24 mouse cellular contexts compared by ENCODE assay signal in the genomic region with DNA sequence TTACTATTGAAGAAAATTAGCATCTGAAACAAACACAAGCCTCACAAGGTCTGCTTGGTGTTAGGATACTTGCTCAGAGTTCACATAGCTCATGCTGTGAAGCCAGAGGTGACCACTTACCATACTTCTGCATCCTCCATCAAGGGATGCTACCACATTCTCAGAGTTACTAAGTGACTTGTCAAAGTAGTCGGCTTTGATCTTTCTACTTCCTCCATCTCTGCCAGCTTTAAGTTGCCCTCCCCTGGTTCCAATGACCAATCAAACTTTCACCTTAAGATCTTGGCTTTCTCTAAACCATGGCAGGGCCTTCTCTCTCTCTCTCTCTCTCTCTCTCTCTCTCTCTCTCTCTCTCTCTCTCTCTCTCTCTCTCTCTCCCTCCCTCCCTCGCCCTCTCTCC. TPM values are rescaled to one million over a fixed set of nuclear protein-coding genes. Genes with fewer than 3 reads are reported as not detected.
DNase-seq lines count a peak whose midpoint lies in the region; ATAC-seq and TF ChIP-seq lines count a peak whose summit lies in the region.
"Had no signal": no experiment of that assay in that cellular context is flagged by ENCODE, and none has a peak within 500 bp of the region (broad histone marks: within the 10 kb centered on the region; RNA-seq: fewer than 3 reads in every experiment).

No protein-coding gene starts in this region.

- TF ChIP-seq CTCF in kidney, adult 2 months (conservative IDR thresholded peaks at IDR 0.05; ENCODE audit: insufficient read depth, insufficient read length, low read depth, low read length): no peak

- no peaks in the 10 kb centered on the region for H3K36me3 ChIP-seq in kidney, adult 2 months (ENCODE audit: control insufficient read depth, insufficient read depth, low read length)
- no peaks in the 10 kb centered on the region for H3K36me3 ChIP-seq in forebrain, embryonic 12.5 days (replicated peaks)
- H3K36me3 ChIP-seq: forebrain, embryonic 10.5 days; forebrain, embryonic 15.5 days; hindbrain, embryonic 10.5 days; hindbrain, embryonic 13.5 days had no signal

- no peak overlapping the region for H3K9ac ChIP-seq in forebrain, embryonic 12.5 days
- H3K9ac ChIP-seq: forebrain, embryonic 15.5 days; hindbrain, embryonic 13.5 days had no signal

- ATAC-seq in common myeloid progenitor, adult 5-6 weeks (replicated peaks; ENCODE audit: low read depth, poor library complexity, severe bottlenecking): peak; percentile 20
- peak; percentile 43; the same call in 1 of the 2 replicates for ATAC-seq in megakaryocyte, adult 5-6 weeks (ENCODE audit: poor library complexity, severe bottlenecking)
- ATAC-seq in neutrophil, adult 5-6 weeks (ENCODE audit: extremely low read depth, insufficient number of reproducible peaks, low FRiP score, poor library complexity, severe bottlenecking): peak; percentile 43; the same call in 1 of the 2 replicates
- ATAC-seq in forebrain, embryonic 12.5 days (ENCODE audit: low FRiP score): no peak
- ATAC-seq: forebrain, embryonic 15.5 days; hindbrain, embryonic 16.5 days; inflammation-experienced regulatory T-cells, adult 6 months had no signal

- H3K4me1 ChIP-seq in kidney, adult 2 months (ENCODE audit: control insufficient read depth, insufficient read depth, low read length): no peaks in the 10 kb centered on the region
- no peaks in the 10 kb centered on the region for H3K4me1 ChIP-seq in forebrain, embryonic 12.5 days
- H3K4me1 ChIP-seq: forebrain, embryonic 10.5 days; forebrain, embryonic 15.5 days; hindbrain, embryonic 10.5 days; hindbrain, embryonic 13.5 days had no signal

- no peak overlapping the region for H3K27ac ChIP-seq in kidney, adult 2 months (ENCODE audit: insufficient read depth, low read depth, low read length)
- no peak overlapping the region for H3K27ac ChIP-seq in forebrain, embryonic 12.5 days
- H3K27ac ChIP-seq: forebrain, embryonic 10.5 days; forebrain, embryonic 15.5 days; hindbrain, embryonic 10.5 days; hindbrain, embryonic 13.5 days had no signal

- WGBS in kidney, adult 2 months: 24% methylated on average over 1 of the region's 2 CpGs
- 94% methylated on average over 1 of the region's 2 CpGs for WGBS in forebrain, embryonic 12.5 days

- no peak for TF ChIP-seq POLR2A in kidney, adult 2 months (IDR thresholded peaks at IDR 0.05; ENCODE audit: low read depth, low read length)

- DNase-seq in CD4-positive, CD25-positive, alpha-beta regulatory T cell, adult 2 months (ENCODE audit: low read depth, low spot score): peak; percentile 53
- DNase-seq in kidney, postnatal 4 days: no peak
- DNase-seq in gastrocnemius, adult 8-10 months (ENCODE audit: low spot score in 2 of 2): no peak
- no peak for DNase-seq in kidney, adult 2 months
- DNase-seq: adrenal gland, adult 2 months; adrenal gland, postnatal 14 days; cerebellum, adult 11 months; cerebellum, adult 2 months; cerebellum, adult 9-11 months; cerebellum, postnatal 25 days; gastrocnemius, postnatal 10 days; gastrocnemius, postnatal 36 days; heart, adult 11 months had no signal

- H3K9me3 ChIP-seq in forebrain, embryonic 12.5 days: no peaks in the 10 kb centered on the region
- H3K9me3 ChIP-seq: forebrain, embryonic 10.5 days; forebrain, embryonic 15.5 days; hindbrain, embryonic 10.5 days; hindbrain, embryonic 13.5 days had no signal

- H3K4me3 ChIP-seq in kidney, adult 2 months (ENCODE audit: insufficient read depth, low read depth, low read length): no peak overlapping the region
- no peak overlapping the region for H3K4me3 ChIP-seq in forebrain, embryonic 12.5 days (replicated peaks)
- H3K4me3 ChIP-seq: forebrain, embryonic 10.5 days; forebrain, embryonic 15.5 days; hindbrain, embryonic 10.5 days; hindbrain, embryonic 13.5 days had no signal

- H3K4me2 ChIP-seq in forebrain, embryonic 12.5 days: no peak overlapping the region
- H3K4me2 ChIP-seq: forebrain, embryonic 15.5 days; heart, embryonic 11.5 days; hindbrain, embryonic 13.5 days had no signal

- H3K27me3 ChIP-seq in kidney, adult 2 months (replicated peaks; ENCODE audit: control insufficient read depth, insufficient read depth, low read length): no peaks in the 10 kb centered on the region; the same call in 1 of the 2 replicates
- H3K27me3 ChIP-seq in forebrain, embryonic 12.5 days: no peaks in the 10 kb centered on the region
- H3K27me3 ChIP-seq: forebrain, embryonic 15.5 days; hindbrain, embryonic 13.5 days had no signal

RNA-seq across cellular contexts. Expression of a gene that starts 11.1 kb away (rescaled TPM):
- total RNA-seq in common myeloid progenitor, adult 5-6 weeks (2017): 69.2 and 87.6 TPM in 2 replicates
- 33.0 and 36.3 TPM in 2 replicates for total RNA-seq in megakaryocyte, adult 5-6 weeks (2015)
- 36.5 and 41.5 TPM in 2 replicates for total RNA-seq in megakaryocyte, adult 5-6 weeks (2017)
- 122 and 126 TPM in 2 replicates for total RNA-seq in neutrophil, adult 5-6 weeks (2017)
- 1 to 10 TPM; 3.3 to 6.1 (median 4.2) TPM for total RNA-seq in gastrocnemius, adult 8-10 months (2022)
- 8.7 and 9.5 TPM in 2 replicates for polyA plus RNA-seq in kidney, adult 2 months (2012; rRNA removed)
- polyA plus RNA-seq in forebrain, embryonic 12.5 days (2016; fragmentation: Nextera tagmentation; extraction: Ambion mirVana): 44.6 and 45.7 TPM in 2 replicates
